Mouse (Mus musculus): ENCODE data around the gene Npas3.

GRCm38 (mm10) chr12:53981575-53982507 is 733.4 kb downstream of the Npas3 start:
- no peak for TF ChIP-seq POLR2A (IDR thresholded peaks at IDR 0.05; ENCODE audit: insufficient read depth, low read depth, low read length)
- no peak for TF ChIP-seq CTCF (IDR thresholded peaks at IDR 0.05)

All from heart, adult 2 months (tissue).